In the genomic region with DNA sequence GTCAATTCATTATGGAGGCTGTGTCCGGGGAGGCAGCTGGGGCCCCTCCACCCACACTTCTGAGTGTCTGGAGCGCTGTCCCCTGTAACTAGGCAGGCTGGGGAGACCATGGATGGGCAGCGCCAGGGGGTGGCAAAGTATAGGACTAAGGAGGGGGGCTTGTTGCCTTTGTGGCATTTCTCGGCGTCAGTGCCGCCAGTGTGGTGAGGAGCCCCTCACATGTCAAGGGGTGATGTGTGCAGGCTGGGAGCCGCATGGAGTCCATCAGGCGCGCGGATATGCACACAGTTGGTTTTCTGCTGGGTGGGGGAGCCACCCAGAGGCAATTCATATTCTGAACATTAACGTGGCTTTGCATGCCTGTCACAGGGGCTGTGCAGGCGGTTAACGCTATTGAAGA, we compare ENCODE assay signal across 23 mouse cellular contexts. TPM values are rescaled to one million over a fixed set of nuclear protein-coding genes. Genes with fewer than 3 reads are reported as not detected.
A peak's percentile ranks its signal among the peaks of the same experiment; 100 is the strongest.
DNase-seq lines count a peak whose midpoint lies in the region; ATAC-seq lines count a peak whose summit lies in the region.
"Had no signal": no experiment of that assay in that cellular context is flagged by ENCODE, and none has a peak within 500 bp of the region (broad histone marks: within the 10 kb centered on the region; RNA-seq: fewer than 3 reads in every experiment).

No protein-coding gene starts in this region.

- DNase-seq in neural tube, embryonic 11.5 days (ENCODE audit: low spot score) = peak; percentile 49
- no peak for DNase-seq in neural tube, embryonic 10.5 days (ENCODE audit: extremely low spot score, low spot score)
- DNase-seq in hindbrain, embryonic 11.5 days (ENCODE audit: low spot score) = peak; percentile 30
- DNase-seq in midbrain, embryonic 14.5 days = peak; percentile 47
- DNase-seq in retina, postnatal 1 day = peak; percentile 54
- no peak for DNase-seq in adrenal gland, adult 18-20 months (ENCODE audit: low spot score in 2 of 2)
- DNase-seq in cerebellum, adult 9-10 months = no peak
- DNase-seq in layer of hippocampus, postnatal 10 days (ENCODE audit: low spot score in 2 of 2) = no peak
- DNase-seq: adrenal gland, postnatal 10 days; lung, postnatal 10 days; thymus, postnatal 25 days had no signal

- H3K27me3 ChIP-seq in neural tube, embryonic 11.5 days (ENCODE audit: control insufficient read depth, insufficient read depth, low read length) = no peaks in the 10 kb centered on the region
- H3K27me3 ChIP-seq in hindbrain, embryonic 11.5 days (ENCODE audit: control insufficient read depth, insufficient read depth, low read length) = peaks cover 4% of the 10 kb centered on the region
- peaks cover 19% of the 10 kb centered on the region; the same call in 1 of the 2 replicates for H3K27me3 ChIP-seq in midbrain, embryonic 14.5 days (ENCODE audit: control insufficient read depth, insufficient read depth, low read length)

- no peaks in the 10 kb centered on the region for H3K9me3 ChIP-seq in neural tube, embryonic 11.5 days (ENCODE audit: control insufficient read depth, low read length)
- H3K9me3 ChIP-seq in hindbrain, embryonic 11.5 days (ENCODE audit: control insufficient read depth, low read length) = no peaks in the 10 kb centered on the region
- no peaks in the 10 kb centered on the region for H3K9me3 ChIP-seq in midbrain, embryonic 14.5 days (ENCODE audit: control insufficient read depth, low read length)
- H3K9me3 ChIP-seq: embryonic facial prominence, embryonic 10.5 days; heart, embryonic 15.5 days had no signal

- no peak overlapping the region for H3K9ac ChIP-seq in neural tube, embryonic 11.5 days (ENCODE audit: low read length)
- no peak overlapping the region for H3K9ac ChIP-seq in hindbrain, embryonic 11.5 days (ENCODE audit: low read depth, low read length)
- no peak overlapping the region; the same call in 1 of the 2 replicates for H3K9ac ChIP-seq in midbrain, embryonic 14.5 days (replicated peaks; ENCODE audit: low read length)
- H3K9ac ChIP-seq: heart, embryonic 15.5 days; liver, embryonic 14.5 days had no signal

- H3K4me3 ChIP-seq in neural tube, embryonic 11.5 days (ENCODE audit: low read depth, low read length) = no peak overlapping the region
- no peak overlapping the region for H3K4me3 ChIP-seq in hindbrain, embryonic 11.5 days (ENCODE audit: low read depth, low read length)
- H3K4me3 ChIP-seq in midbrain, embryonic 14.5 days (replicated peaks; ENCODE audit: low read depth, low read length) = peak overlapping the region; percentile 25
- H3K4me3 ChIP-seq: embryonic facial prominence, embryonic 10.5 days; erythroblast, embryonic 14.5 days; heart, embryonic 15.5 days had no signal

- peak; percentile 42; the same call in 1 of the 2 replicates for ATAC-seq in neural tube, embryonic 11.5 days (ENCODE audit: insufficient read depth, low FRiP score, low TSS enrichment)
- ATAC-seq in hindbrain, embryonic 11.5 days (ENCODE audit: low FRiP score) = peak; percentile 82
- ATAC-seq in midbrain, embryonic 14.5 days (ENCODE audit: low FRiP score, low TSS enrichment) = peak; percentile 64; the same call in 1 of the 2 replicates

- peak overlapping the region; percentile 17; the same call in 1 of the 2 replicates for H3K4me2 ChIP-seq in neural tube, embryonic 11.5 days (ENCODE audit: low read depth)
- H3K4me2 ChIP-seq in hindbrain, embryonic 11.5 days (replicated peaks; ENCODE audit: low read depth, low read length) = 0 out of 2 replicates have a peak overlapping the region, but pooled peaks have one; percentile 4
- H3K4me2 ChIP-seq in midbrain, embryonic 14.5 days (ENCODE audit: low read length) = peak overlapping the region; percentile 49
- H3K4me2 ChIP-seq: heart, embryonic 15.5 days had no signal

- H3K4me1 ChIP-seq in neural tube, embryonic 11.5 days (ENCODE audit: control insufficient read depth, insufficient read depth, low read length) = 0 out of 2 replicates have a peak, but pooled peaks cover 3% of the 10 kb centered on the region
- H3K4me1 ChIP-seq in hindbrain, embryonic 11.5 days (replicated peaks; ENCODE audit: control insufficient read depth, insufficient read depth, low read length) = no peaks in the 10 kb centered on the region; the same call in 1 of the 2 replicates
- peaks cover 5% of the 10 kb centered on the region; the same call in 1 of the 2 replicates for H3K4me1 ChIP-seq in midbrain, embryonic 14.5 days (ENCODE audit: control insufficient read depth, insufficient read depth, low read length)
- H3K4me1 ChIP-seq: heart, embryonic 15.5 days had no signal

- 41% methylated on average over 13 of the region's 13 CpGs for WGBS in neural tube, embryonic 11.5 days
- 29% methylated on average over 13 of the region's 13 CpGs for WGBS in hindbrain, embryonic 11.5 days
- WGBS in midbrain, embryonic 14.5 days = 11% methylated on average over 13 of the region's 13 CpGs

- H3K36me3 ChIP-seq in neural tube, embryonic 11.5 days (ENCODE audit: control insufficient read depth, insufficient read depth, low read length) = no peaks in the 10 kb centered on the region
- no peaks in the 10 kb centered on the region for H3K36me3 ChIP-seq in hindbrain, embryonic 11.5 days (ENCODE audit: control insufficient read depth, insufficient read depth, low read length)
- no peaks in the 10 kb centered on the region for H3K36me3 ChIP-seq in midbrain, embryonic 14.5 days (ENCODE audit: control insufficient read depth, insufficient read depth, low read length)
- H3K36me3 ChIP-seq: embryonic facial prominence, embryonic 10.5 days; heart, embryonic 15.5 days had no signal

- no peak overlapping the region for H3K27ac ChIP-seq in neural tube, embryonic 11.5 days (ENCODE audit: low read depth, low read length)
- H3K27ac ChIP-seq in hindbrain, embryonic 11.5 days (ENCODE audit: low read depth, low read length) = no peak overlapping the region
- no peak overlapping the region for H3K27ac ChIP-seq in midbrain, embryonic 14.5 days (replicated peaks; ENCODE audit: low read depth, low read length)
- H3K27ac ChIP-seq: embryonic facial prominence, embryonic 10.5 days; heart, embryonic 15.5 days; liver, embryonic 14.5 days; stomach, postnatal 0 days had no signal

RNA-seq across cellular contexts. Expression of gene 4921504E06Rik, which starts 35.8 kb away (rescaled TPM):
- not detected in 2 replicates for polyA plus RNA-seq in neural tube, embryonic 11.5 days (2014; fragmentation: Nextera tagmentation; extraction: Ambion mirVana)
- polyA plus RNA-seq in hindbrain, embryonic 11.5 days (2014; fragmentation: Nextera tagmentation; extraction: Ambion mirVana) = 0.24 and 0.36 TPM in 2 replicates
- 0.12 and 0.24 TPM in 2 replicates for polyA plus RNA-seq in midbrain, embryonic 14.5 days (2014; fragmentation: Nextera tagmentation; extraction: Ambion mirVana)
- total RNA-seq in adrenal gland, adult 18-20 months (2021) = not detected
- total RNA-seq in layer of hippocampus, postnatal 10 days (2021) = not detected
- total RNA-seq: adrenal gland, postnatal 10 days; layer of hippocampus, adult 18-20 months; megakaryocyte-erythroid progenitor cell, adult 5-6 weeks; MEL had no signal
- polyA plus RNA-seq: embryonic facial prominence, embryonic 10.5 days; erythroblast, embryonic 14.5 days; gonadal fat pad, adult 2 months; heart, embryonic 15.5 days; kidney, embryonic 14.5 days; limb, embryonic 11.5 days; liver, embryonic 14.5 days; spleen, adult 2 months; stomach, postnatal 0 days had no signal

Comparison
In these comparisons a context has a peak if more than half of its experiments do, and no peak if none do; other contexts are left out.
1. DNase-seq: peak in neural tube, embryonic 11.5 days (single experiment), hindbrain, embryonic 11.5 days (single experiment), midbrain, embryonic 14.5 days (single experiment) and retina, postnatal 1 day (single experiment); none in neural tube, embryonic 10.5 days (single experiment), adrenal gland, adult 18-20 months (0 of 2), cerebellum, adult 9-10 months (single experiment) and layer of hippocampus, postnatal 10 days (0 of 2).
2. Peak in every context shown above with its lines, with median percentiles within 50 percentile points of each other: ATAC-seq and H3K4me2 ChIP-seq.